Comparison of ENCODE assay signal across 9 mouse cellular contexts in genomic region chr2:153070762-153071490, GRCm38 (mm10). TPM values are rescaled to one million over a fixed set of nuclear protein-coding genes. Genes with fewer than 3 reads are reported as not detected.
DNase-seq lines count a peak whose midpoint lies in the region; ATAC-seq and TF ChIP-seq lines count a peak whose summit lies in the region.
"Had no signal": no experiment of that assay in that cellular context is flagged by ENCODE, and none has a peak within 500 bp of the region (broad histone marks: within the 10 kb centered on the region; RNA-seq: fewer than 3 reads in every experiment).

No protein-coding gene starts in this region.

- H3K9me3 ChIP-seq in heart, embryonic 13.5 days: no peaks in the 10 kb centered on the region
- no peaks in the 10 kb centered on the region for H3K9me3 ChIP-seq in ES-E14 (ENCODE audit: control insufficient read depth, insufficient read depth, low read depth, low read length)
- no peaks in the 10 kb centered on the region for H3K9me3 ChIP-seq in neural tube, embryonic 14.5 days (ENCODE audit: control insufficient read depth, low read length)
- H3K9me3 ChIP-seq in heart, embryonic 11.5 days (replicated peaks; ENCODE audit: control insufficient read depth, low read length): no peaks in the 10 kb centered on the region

- peaks cover 86% of the 10 kb centered on the region for H3K27me3 ChIP-seq in heart, embryonic 13.5 days (replicated peaks)
- H3K27me3 ChIP-seq in neural tube, embryonic 14.5 days (ENCODE audit: control insufficient read depth, insufficient read depth, low read length): peaks cover 28% of the 10 kb centered on the region
- H3K27me3 ChIP-seq in heart, embryonic 11.5 days (ENCODE audit: control insufficient read depth, insufficient read depth, low read length): peaks cover 67% of the 10 kb centered on the region

- no peaks in the 10 kb centered on the region; the same call in 1 of the 2 replicates for H3K36me3 ChIP-seq in heart, embryonic 13.5 days
- H3K36me3 ChIP-seq in ES-E14 (ENCODE audit: control insufficient read depth, insufficient read depth, low read length, poor library complexity, severe bottlenecking): no peaks in the 10 kb centered on the region; the same call in 1 of the 2 replicates
- no peaks in the 10 kb centered on the region for H3K36me3 ChIP-seq in neural tube, embryonic 14.5 days (ENCODE audit: control insufficient read depth, insufficient read depth, low read length)
- H3K36me3 ChIP-seq in heart, embryonic 11.5 days (ENCODE audit: control insufficient read depth, insufficient read depth, low read length): no peaks in the 10 kb centered on the region

- in situ Hi-C loops in ES-E14 (cut with MboI; ENCODE audit: low sequenced_read_pairs in 2 of 2, unreplicated experiment in 2 of 2): no loop called here

- ATAC-seq in heart, embryonic 13.5 days (ENCODE audit: extremely low read depth, insufficient number of reproducible peaks, low FRiP score, low TSS enrichment): no peak
- ATAC-seq in neural tube, embryonic 14.5 days (ENCODE audit: low read depth): peak; percentile 7; the same call in 1 of the 2 replicates
- ATAC-seq in heart, embryonic 11.5 days (replicated peaks; ENCODE audit: insufficient number of reproducible peaks, low FRiP score, low TSS enrichment): no peak

- peak overlapping the region; percentile 45; the same call in 1 of the 2 replicates for H3K4me3 ChIP-seq in heart, embryonic 13.5 days
- peak overlapping the region; percentile 1 to 55; a peak in 2 of 4 replicates for H3K4me3 ChIP-seq in ES-E14 (ENCODE audit: insufficient read depth in 1 of 2, low read depth in 1 of 2, low read length in 2 of 2, poor library complexity in 1 of 2, severe bottlenecking in 1 of 2)
- H3K4me3 ChIP-seq in neural tube, embryonic 14.5 days (ENCODE audit: low read depth, low read length): no peak overlapping the region
- no peak overlapping the region for H3K4me3 ChIP-seq in heart, embryonic 11.5 days (ENCODE audit: low read depth, low read length)

- DNase-seq in heart, adult 8-10 months (ENCODE audit: low spot score): no peak
- peak; percentile 62 for DNase-seq in ES-E14 (ENCODE audit: low read depth, low spot score)
- DNase-seq in cerebellum, postnatal 36 days: peak; percentile 50 to 61
- DNase-seq in kidney, postnatal 36 days: peak; percentile 15 to 73
- no peak for DNase-seq in urinary bladder, postnatal 4 days (ENCODE audit: low spot score in 2 of 2)

- H3K9ac ChIP-seq in heart, embryonic 13.5 days: no peak overlapping the region
- no peak overlapping the region for H3K9ac ChIP-seq in ES-E14 (ENCODE audit: insufficient read depth, low read depth, low read length, poor library complexity, severe bottlenecking)
- no peak overlapping the region for H3K9ac ChIP-seq in neural tube, embryonic 14.5 days (replicated peaks; ENCODE audit: low read depth, low read length)
- H3K9ac ChIP-seq in heart, embryonic 11.5 days (ENCODE audit: low read depth, low read length): no peak overlapping the region

- no peak overlapping the region for H3K27ac ChIP-seq in heart, embryonic 13.5 days (replicated peaks)
- no peak overlapping the region for H3K27ac ChIP-seq in ES-E14 (ENCODE audit: insufficient read depth, low read depth, low read length, poor library complexity, severe bottlenecking)
- no peak overlapping the region for H3K27ac ChIP-seq in neural tube, embryonic 14.5 days (ENCODE audit: low read depth, low read length)
- no peak overlapping the region for H3K27ac ChIP-seq in heart, embryonic 11.5 days (ENCODE audit: low read depth, low read length)

- H3K4me2 ChIP-seq in heart, embryonic 13.5 days: no peak overlapping the region
- H3K4me2 ChIP-seq in neural tube, embryonic 14.5 days (ENCODE audit: low read depth, low read length): no peak overlapping the region
- H3K4me2 ChIP-seq in heart, embryonic 11.5 days: no peak overlapping the region; the same call in 1 of the 2 replicates

- peaks cover 11% of the 10 kb centered on the region for H3K4me1 ChIP-seq in heart, embryonic 13.5 days
- H3K4me1 ChIP-seq in ES-E14 (ENCODE audit: control insufficient read depth in 2 of 2, insufficient read depth in 2 of 2, low read length in 2 of 2, poor library complexity in 1 of 2): peaks cover 0 to 14% of the 10 kb centered on the region in 2 experiments; a peak in 2 of 4 replicates
- H3K4me1 ChIP-seq in neural tube, embryonic 14.5 days (ENCODE audit: control insufficient read depth, insufficient read depth, low read length): no peaks in the 10 kb centered on the region
- peaks cover 8% of the 10 kb centered on the region for H3K4me1 ChIP-seq in heart, embryonic 11.5 days (ENCODE audit: control insufficient read depth, insufficient read depth, low read length)

- WGBS in heart, embryonic 13.5 days: 12% methylated on average over 23 of the region's 23 CpGs
- WGBS in neural tube, embryonic 14.5 days: 8% methylated on average over 23 of the region's 23 CpGs
- 20% methylated on average over 23 of the region's 23 CpGs for WGBS in heart, embryonic 11.5 days (ENCODE audit: insufficient replicate concordance)

TF ChIP-seq in ES-E14, 5 proteins besides CTCF, POLR2A, EP300 and RAD21:
- no peak for TF ChIP-seq ZNF384 (IDR thresholded peaks at IDR 0.05; ENCODE audit: low read depth, low read length)
- no peak for TF ChIP-seq CHD2 (IDR thresholded peaks at IDR 0.05; ENCODE audit: low read depth, low read length)
- TF ChIP-seq ZC3H11A (IDR thresholded peaks at IDR 0.05; ENCODE audit: borderline replicate concordance, low read depth, low read length): no peak
- TF ChIP-seq MAFK (IDR thresholded peaks at IDR 0.05; ENCODE audit: insufficient read depth, low read depth, low read length): no peak
- TF ChIP-seq HCFC1 (IDR thresholded peaks at IDR 0.05; ENCODE audit: borderline replicate concordance, insufficient read depth, low read length): no peak

RNA-seq across cellular contexts. Expression of gene Ccm2l, which starts 5.2 kb away (rescaled TPM):
- polyA plus RNA-seq in heart, embryonic 13.5 days (2015; fragmentation: Nextera tagmentation; extraction: Ambion mirVana): 4.6 and 5.3 TPM in 2 replicates
- total RNA-seq in heart, adult 8-10 months (2022): 10 to 100 TPM; 12.9 to 21.5 (median 13.8) TPM
- 1.9 and 2.2 TPM in 2 replicates for total RNA-seq in ES-E14 (2012; rRNA removed)
- 1.2 and 1.9 TPM in 2 replicates for polyA plus RNA-seq in neural tube, embryonic 14.5 days (2014; fragmentation: Nextera tagmentation; extraction: Ambion mirVana)
- 5.2 and 6.1 TPM in 2 replicates for polyA plus RNA-seq in heart, embryonic 11.5 days (2014; fragmentation: Nextera tagmentation; extraction: Ambion mirVana)

RNA-seq across cellular contexts. Expression of gene Hck, which starts 37.3 kb away (rescaled TPM):
- 1.8 and 2.2 TPM in 2 replicates for polyA plus RNA-seq in heart, embryonic 13.5 days (2015; fragmentation: Nextera tagmentation; extraction: Ambion mirVana)
- 1 to 10 TPM in 2 of 4 experiments, under 1 TPM in 2; 0.72 to 1.2 (median 0.95) TPM for total RNA-seq in heart, adult 8-10 months (2022)
- 29.3 and 60.8 TPM in 2 replicates for total RNA-seq in ES-E14 (2012; rRNA removed)
- polyA plus RNA-seq in neural tube, embryonic 14.5 days (2014; fragmentation: Nextera tagmentation; extraction: Ambion mirVana): 1.0 and 2.5 TPM in 2 replicates
- polyA plus RNA-seq in heart, embryonic 11.5 days (2014; fragmentation: Nextera tagmentation; extraction: Ambion mirVana): 0.87 and 1.6 TPM in 2 replicates

RNA-seq across cellular contexts. Expression of gene Xkr7, which starts 39.3 kb away (rescaled TPM):
- polyA plus RNA-seq in heart, embryonic 13.5 days (2015; fragmentation: Nextera tagmentation; extraction: Ambion mirVana): not detected in 2 replicates
- total RNA-seq in heart, adult 8-10 months (2022): not detected
- 0.36 and 1.9 TPM in 2 replicates for total RNA-seq in ES-E14 (2012; rRNA removed)
- 0.81 and 1.5 TPM in 2 replicates for polyA plus RNA-seq in neural tube, embryonic 14.5 days (2014; fragmentation: Nextera tagmentation; extraction: Ambion mirVana)
- not detected in 2 replicates for polyA plus RNA-seq in heart, embryonic 11.5 days (2014; fragmentation: Nextera tagmentation; extraction: Ambion mirVana)
- total RNA-seq: heart, postnatal 10 days had no signal

RNA-seq across cellular contexts. Expression of gene Pdrg1, which starts 55.7 kb away (rescaled TPM):
- 101 and 111 TPM in 2 replicates for polyA plus RNA-seq in heart, embryonic 13.5 days (2015; fragmentation: Nextera tagmentation; extraction: Ambion mirVana)
- 100 to 1,000 TPM; 129 to 141 (median 136) TPM for total RNA-seq in heart, adult 8-10 months (2022)
- 52.2 and 53.3 TPM in 2 replicates for total RNA-seq in ES-E14 (2012; rRNA removed)
- polyA plus RNA-seq in neural tube, embryonic 14.5 days (2014; fragmentation: Nextera tagmentation; extraction: Ambion mirVana): 157 TPM in 2 replicates
- polyA plus RNA-seq in heart, embryonic 11.5 days (2014; fragmentation: Nextera tagmentation; extraction: Ambion mirVana): 60.8 and 75.6 TPM in 2 replicates

Comparison
In these comparisons a context has a peak if more than half of its experiments do, and no peak if none do; other contexts are left out.
1. H3K4me3 ChIP-seq: peak in heart, embryonic 13.5 days (single experiment) and ES-E14 (2 of 2); none in neural tube, embryonic 14.5 days (single experiment) and heart, embryonic 11.5 days (single experiment).
2. DNase-seq: peak in ES-E14 (single experiment), cerebellum, postnatal 36 days (2 of 2) and kidney, postnatal 36 days (2 of 2); none in heart, adult 8-10 months (single experiment) and urinary bladder, postnatal 4 days (0 of 2).